Mouse (Mus musculus) MEL (cell line): ENCODE data around the gene Ammecr1. TPM values are rescaled to one million over a fixed set of nuclear protein-coding genes. Genes with fewer than 3 reads are reported as not detected.

Experiments used
- polyA plus RNA-seq, 2 experiments: library from polyadenylated mRNA; stranded (reverse) in 1 of 2; unstranded in 1 of 2; fragments of >175 nt in 1 of 2; fragments of >200 nt in 1 of 2; gene quantifications; 2 replicates each; pipeline versions ENCODE4 v1.2.1 to v1.2.4; 2012; ENCODE audit warnings: low replicate concordance in 2 of 2, low read depth in 1 of 2; ENCODE audit not compliant: insufficient read length in 2 of 2, insufficient read depth in 1 of 2, missing spikeins in 1 of 2
- total RNA-seq: library from RNA; depleted of rRNA; stranded (reverse); fragments of 300-350 nt; gene quantifications from 2 replicates; pipeline ENCODE4 v1.2.3, GENCODE M21; 2012; rRNA removed

The Ammecr1 gene
- total and polyA plus RNA-seq, 3 experiments: 15.1 to 62.1 (median 23.6) TPM

Other genes starting within 250 kb of the Ammecr1 start
- gene Rtl9, start 132.9 kb upstream of the Ammecr1 start, total RNA-seq: not detected in 2 replicates
- gene Rtl9, start 132.9 kb upstream of the Ammecr1 start, polyA plus RNA-seq: not detected